Mouse (Mus musculus): Measurements from ENCODE around the gene Rbm46.

Gene Rbm46

DNA sequence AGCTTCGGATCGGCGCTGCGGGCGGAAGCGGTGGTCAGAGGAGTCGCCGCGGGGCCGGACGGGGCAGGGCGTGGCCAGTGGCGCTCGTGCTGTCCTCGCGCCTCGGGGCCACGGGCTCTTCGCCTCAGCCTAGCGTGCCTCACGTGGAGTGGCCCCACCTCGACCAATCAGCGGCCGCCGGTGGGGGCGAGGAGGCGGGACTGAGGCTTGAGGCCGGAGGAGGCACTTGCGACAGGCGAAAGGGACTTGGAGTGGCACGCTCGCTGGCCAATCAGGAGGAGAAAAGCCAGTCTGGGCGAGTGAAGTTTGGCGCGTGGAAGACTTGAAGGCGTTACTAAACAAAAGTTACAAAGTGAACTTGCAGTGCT lies at the start of gene Rbm46:
Rbm46 (minus strand) TSS at position 112 of the 368 bp plus-strand sequence.
- no peak for DNase-seq (ENCODE audit: low read depth in 2 of 2, low spot score in 2 of 2)

DNA sequence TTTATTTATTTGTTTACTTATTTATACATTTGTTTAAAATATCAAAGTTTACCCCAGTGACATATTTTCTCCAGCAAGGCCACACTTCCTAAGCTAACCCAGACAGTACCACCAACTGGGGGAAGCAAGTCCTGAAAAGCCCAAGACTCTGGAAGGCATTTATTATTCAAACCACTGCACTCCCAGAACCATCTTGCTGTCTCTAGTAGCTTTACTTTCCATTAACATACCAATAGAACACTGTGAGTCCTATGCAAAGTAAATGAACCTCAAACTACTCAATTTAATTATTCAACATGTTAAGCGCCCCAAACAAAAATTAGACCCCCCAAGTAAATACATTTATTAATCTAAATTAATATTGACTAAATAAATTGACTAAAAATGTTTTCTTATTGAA lies 39.3 kb upstream of the Rbm46 start:
- no peak for DNase-seq (ENCODE audit: low read depth in 2 of 2, low spot score in 2 of 2)

DNA sequence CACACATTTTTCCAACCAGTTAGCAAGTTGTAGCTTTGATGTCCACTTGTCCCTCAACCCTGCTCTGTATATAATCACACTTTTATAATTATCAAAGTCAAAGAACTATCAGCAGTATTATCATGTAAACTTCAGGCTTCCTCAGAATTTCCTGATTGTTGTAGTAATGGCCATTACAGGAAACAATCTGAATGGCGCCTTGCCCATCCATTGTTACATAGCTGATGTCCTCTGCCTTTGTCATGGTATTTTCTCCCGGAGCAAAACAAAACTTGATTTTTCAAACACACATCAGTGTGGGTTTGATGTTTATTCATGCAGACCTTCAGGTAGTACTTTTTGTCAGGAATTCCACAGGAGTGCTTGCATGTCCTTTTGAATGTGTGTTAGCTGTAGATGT lies 32.4 kb upstream of the Rbm46 start:
- no peak for DNase-seq (ENCODE audit: low read depth in 2 of 2, low spot score in 2 of 2)

DNA sequence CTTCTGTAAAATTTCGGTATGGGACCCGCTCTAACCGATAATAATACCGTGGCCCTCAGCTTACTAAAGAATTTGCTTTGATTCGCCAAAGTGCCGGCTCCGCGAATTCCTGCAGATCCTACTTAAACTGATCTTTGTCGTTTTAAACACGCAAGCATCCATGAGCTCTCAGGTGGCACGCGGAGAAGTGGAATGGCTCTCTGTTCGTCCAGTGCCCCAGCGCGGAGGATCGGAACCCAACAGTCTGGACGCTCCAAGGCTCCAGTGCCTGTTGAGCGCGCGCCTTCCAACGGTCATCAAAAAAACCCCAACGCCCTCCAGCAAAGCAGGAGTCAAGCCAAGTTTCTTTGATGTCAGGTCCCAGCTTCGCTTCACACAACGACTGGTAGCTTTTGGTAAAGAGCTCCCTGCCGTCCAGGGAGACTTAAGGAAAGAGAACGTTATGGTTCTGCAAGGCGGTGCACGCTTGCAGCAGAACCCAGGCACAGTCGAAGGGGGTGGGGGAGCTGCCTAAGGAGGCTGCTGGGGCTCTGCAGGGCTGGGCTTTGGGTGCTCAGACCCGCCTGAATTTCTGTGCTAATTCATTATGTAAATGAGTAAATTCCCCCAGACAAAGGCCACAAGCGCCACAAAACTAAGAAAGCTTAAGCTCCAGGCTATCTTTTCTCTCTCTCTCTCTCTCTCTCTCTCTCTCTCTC lies 28.1 kb upstream of the Rbm46 start:
- no peak for DNase-seq (ENCODE audit: low read depth in 2 of 2, low spot score in 2 of 2)

DNA sequence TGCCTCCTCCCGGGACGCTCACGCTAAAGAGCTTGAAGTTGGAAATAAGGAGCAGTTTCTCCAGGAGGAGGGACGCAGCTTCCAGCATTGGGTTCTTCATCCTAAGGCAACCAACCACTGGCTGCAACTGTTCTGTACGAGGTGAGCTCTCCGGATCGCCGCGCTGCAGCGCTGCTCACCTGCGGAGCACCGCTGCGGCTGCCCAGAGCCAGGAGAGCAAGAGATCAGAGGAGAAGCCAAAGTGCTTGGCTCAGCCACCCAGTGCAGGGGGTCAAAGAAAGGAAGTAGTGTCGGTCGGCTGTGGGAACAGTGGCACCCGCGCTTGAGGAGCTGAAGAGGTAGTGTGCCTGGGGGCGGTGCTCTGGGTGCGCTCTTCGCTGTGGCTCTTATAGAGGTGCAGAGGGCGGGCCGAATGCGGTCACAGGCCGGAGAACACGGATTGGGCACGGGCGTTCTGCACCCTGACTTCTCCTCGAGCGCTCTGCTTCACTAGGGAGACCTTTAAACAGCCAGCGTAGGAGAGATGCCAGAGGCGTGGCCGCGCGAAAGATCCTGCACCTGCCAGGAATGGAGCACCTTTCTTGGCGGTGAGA lies 27.4 kb upstream of the Rbm46 start, which contains the start of gene Lrat:
Lrat (minus strand) TSS at position 361 of the 593 bp plus-strand sequence.
- DNase-seq (ENCODE audit: low read depth in 2 of 2, low spot score in 2 of 2) = no peak

DNA sequence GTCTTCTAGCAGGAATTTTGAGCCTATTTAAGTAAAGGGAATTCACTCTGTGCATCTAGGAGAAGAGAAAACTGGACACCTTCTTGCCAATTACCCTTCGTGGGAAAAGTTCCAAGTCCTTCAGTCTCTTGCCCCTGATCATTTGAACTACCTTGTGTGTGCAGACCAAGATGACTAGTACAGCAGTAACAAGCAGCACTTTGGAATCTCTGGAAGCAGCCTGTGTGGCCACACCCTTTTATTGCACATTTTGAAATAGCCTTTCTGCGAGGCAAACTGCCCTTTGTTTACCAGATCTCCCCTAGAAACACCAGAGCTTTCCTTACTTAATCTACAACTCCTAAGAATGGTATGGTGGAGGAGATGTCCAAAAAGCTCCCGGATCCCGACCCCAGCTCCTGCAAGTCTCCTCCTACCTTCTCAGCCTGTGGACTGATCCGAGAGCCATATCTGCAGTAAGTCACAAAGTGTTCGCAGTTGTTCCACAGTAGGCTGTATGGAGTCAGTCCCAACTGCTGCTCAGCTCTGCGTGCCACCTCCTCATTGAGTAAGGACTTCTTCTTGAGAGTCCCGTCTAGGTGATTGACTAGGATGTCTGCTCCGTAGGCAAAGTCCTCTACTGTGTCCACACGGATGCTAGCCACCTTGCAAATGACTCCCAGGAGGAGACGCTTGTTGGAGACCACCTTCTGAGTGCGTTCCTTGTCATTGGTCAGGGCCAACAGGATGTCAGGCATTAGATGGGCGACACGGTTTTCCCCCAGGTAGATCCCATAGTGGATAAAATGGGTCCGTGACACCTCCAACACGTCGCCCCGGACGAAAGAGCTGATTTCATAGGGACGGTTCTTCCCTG lies 26.7 kb upstream of the Rbm46 start:
- no peak for DNase-seq (ENCODE audit: low read depth in 2 of 2, low spot score in 2 of 2)

DNA sequence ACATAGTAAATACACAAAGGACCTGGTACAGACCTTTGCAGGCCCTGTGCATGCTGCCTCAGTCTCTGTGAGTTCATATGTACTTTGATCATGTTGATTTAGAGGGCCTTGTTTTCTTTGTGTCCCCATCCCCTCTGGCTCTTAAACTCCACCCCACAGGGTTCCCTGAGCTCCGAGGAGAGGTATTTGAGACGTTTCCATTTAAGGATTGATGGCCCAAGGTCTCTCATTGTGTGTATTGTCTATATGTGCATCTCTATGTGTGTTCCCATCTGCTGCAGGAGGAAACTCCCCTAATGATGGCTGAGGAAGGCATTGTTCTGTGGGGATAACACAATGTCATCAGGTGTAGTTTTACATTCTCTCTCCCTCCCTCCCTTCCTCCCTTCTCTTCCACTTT lies 12.6 kb upstream of the Rbm46 start:
- DNase-seq (ENCODE audit: low read depth in 2 of 2, low spot score in 2 of 2) = no peak

DNA sequence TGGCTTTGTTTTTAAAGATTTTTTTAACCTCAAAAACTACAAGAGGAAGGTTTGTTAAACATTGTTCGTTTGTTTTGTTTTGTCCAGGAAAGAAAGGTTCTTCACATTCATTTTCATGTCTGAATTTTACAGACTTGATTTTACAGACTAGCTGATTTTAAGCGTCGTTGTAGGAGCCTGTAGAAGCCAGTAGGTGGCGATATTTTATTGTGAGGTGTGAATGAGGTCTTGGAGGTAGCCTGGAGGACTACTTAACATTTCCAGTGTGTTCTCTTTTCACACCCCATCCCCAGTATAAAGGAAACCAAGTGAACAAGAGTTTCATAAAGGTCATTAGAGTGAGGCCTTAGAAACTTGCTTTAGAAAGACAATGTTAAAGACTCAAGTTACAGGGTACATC lies 975 bp upstream of the Rbm46 start:
- DNase-seq (ENCODE audit: low read depth in 2 of 2, low spot score in 2 of 2) = no peak

DNA sequence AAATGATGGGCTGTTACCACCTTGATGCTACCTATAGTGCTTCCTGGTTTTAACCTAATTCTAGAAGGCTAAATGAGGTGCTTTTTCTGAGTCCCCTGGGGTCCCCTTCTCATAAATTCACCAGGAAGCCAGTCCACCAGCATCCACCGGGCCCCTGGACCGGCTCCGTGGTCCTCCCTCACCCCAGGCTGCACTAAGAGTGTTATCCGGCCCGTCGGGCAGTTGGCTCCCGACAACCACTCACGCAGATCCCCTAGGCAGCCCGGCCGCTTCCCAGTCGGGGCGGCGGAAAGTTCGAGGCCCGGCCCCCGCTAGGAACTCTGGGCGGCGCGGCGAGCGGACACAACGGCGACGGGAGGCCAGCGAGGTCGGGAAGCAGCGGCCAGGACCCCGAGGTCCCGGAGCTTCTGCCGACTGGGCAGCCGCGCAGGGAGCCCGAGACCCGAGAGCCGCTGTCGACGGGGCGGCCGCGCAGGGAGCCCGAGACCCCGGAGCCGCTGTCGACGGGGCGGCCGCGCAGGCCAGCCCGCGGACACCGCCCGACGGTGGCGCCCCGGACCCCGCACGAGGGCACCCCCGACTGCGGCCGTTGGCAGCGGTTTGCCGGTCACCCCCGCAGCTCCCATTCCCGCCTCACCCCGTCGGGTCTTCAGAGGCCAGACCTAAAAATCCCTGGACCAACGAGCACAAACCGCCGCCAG lies 462 bp downstream of the Rbm46 start:
- DNase-seq (ENCODE audit: low read depth in 2 of 2, low spot score in 2 of 2) = no peak

DNA sequence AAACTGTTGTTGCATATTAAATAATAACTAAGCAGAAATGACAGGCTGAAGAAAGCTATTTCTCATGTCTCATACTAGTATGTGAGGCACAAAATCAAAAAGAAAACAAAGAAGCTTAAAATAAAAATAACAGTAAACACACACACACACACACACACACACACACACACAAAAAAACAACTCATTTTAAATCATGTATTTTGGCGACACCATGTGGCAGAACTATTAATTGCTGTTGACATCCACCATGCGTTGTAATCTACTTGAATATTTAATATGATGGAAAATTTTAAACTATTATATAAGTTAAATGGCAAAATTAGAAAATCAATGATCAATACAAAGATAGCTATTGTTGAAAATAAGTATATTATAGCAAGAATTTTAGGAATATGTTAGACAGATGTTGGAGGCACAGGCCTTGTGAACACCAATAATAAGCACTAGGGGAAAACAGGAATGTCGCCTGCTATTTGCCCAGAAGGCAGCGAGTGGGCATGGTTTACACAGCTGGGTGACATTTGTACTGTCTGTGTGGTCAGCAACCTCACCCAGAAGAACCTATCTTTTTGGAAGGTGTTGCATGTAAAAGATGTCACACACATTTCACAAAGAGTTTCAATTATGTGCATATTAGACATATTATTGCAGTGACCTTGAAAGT lies 18.7 kb downstream of the Rbm46 start:
- DNase-seq (ENCODE audit: low read depth in 2 of 2, low spot score in 2 of 2) = no peak

DNA sequence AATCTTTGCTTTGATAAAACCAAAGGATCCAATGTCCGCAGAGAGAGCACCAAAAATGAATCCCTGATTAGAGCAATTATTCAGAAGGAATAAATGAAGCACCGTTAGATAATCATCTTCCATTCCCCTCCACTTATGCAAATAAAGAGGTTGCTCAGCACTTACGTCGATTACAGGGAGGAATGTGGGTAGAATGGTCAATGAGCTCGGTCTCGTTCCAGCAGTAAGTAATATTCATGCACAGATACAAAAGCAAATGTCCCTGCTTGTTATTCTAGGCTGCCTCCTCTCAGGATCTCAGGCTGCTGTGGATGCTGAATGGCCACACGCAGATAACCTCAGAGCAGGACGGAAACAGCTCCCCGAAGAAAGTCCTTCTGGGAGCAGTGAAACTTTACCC lies 51.1 kb downstream of the Rbm46 start:
- DNase-seq (ENCODE audit: low read depth in 2 of 2, low spot score in 2 of 2) = no peak

DNA sequence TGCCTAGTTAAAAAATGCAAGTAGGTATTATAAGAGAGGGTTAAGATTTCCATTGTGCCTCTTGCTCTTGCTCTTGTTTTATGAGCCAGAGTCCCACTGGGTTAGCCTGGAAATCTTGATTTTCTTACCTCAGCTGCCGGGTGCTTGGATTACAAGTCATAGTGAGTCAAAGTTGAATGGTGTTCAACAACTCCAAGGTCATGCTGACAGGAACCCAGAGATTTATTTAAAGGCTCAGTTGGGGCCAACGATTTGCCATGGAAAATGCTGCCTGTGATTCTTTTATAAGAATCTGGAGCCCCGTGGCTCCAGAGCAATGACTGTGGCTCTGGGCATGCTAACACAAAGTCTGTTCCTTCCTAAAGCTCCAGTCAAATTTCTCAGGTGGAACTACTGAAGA lies 64.4 kb downstream of the Rbm46 start:
- DNase-seq (ENCODE audit: low read depth in 2 of 2, low spot score in 2 of 2) = no peak

DNA sequence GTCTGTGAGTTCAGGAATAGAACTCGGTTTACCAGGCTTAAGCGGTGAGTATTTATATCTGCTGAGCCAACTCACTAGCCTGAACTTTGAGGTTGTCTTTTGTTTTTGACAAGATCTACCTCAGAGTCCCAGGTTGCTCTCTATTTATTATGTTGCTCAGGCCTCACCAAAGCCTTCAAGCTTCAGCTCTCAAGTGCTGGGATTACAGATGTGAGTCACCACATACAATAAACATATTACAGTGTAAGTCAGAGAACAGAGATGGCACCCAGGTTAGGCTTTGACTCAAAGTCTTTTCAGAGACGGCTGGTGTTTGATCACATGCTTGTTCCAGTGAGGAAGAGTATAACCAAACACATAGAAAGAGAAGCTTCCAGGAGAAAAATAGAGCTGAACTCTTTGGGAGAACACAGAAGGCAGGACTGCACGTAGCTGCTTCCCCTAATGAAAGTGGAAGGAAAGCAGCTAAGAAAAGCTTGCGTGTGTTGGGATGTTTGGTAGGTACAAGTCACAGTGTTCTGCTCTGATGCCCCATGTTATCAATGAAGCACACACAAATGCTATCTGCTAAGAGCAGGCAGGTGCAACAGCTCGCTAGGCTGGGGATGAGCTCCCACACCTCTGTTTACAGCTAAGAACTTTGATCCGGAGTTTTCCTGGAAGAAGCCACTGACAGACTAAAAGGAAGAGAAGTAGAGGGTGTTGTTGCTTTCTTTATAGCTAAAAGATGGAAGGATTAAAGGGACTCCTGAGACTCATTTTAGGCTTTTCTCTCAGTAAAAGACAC lies 65.8 kb downstream of the Rbm46 start:
- no peak for DNase-seq (ENCODE audit: low read depth in 2 of 2, low spot score in 2 of 2)

DNA sequence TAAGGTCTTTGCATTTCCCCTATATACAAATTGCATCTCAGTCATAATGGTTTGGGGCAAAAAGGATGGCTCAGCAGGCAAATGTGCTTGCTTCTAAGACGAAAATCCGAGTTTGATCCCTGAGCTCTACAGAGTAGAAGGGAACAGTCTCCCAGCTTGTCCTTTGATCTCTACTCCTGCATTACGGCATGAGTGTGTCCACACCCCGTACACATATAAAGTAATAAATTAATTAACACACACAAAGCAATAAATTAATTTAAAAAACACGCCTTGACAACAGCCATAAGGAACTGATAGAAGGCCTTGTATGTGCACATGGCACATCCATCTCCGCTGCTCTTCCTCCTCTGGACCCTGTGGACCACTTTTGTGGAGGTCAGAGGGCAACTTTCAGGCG lies 66.5 kb downstream of the Rbm46 start:
- no peak for DNase-seq (ENCODE audit: low read depth in 2 of 2, low spot score in 2 of 2)

DNA sequence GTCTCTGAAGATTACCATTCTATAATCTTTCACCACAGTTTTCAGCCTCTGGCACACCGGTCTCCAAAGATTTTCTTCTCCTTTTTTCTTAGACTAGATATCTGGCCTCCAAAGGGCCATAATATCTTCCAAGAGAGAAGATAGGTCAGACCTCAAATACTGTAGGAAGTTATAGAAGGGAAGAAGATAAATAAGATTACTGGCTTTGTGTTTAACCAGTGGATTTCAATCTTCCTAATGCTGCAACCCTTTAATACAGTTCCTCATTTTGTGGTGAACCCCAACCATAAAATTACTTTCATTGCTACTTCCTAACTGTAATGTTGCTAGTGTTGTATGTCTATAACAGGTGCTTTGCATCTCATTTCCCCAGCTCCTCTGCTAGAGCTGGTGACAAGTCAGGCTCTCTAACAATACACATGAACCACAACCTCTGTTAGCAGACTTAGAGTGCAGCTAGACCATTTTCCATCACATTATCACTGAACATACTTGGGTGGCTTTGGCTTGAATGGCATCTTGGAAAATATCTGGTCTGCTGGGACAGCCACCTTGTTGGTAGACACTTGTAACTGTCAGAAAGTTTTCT lies 67.9 kb downstream of the Rbm46 start:
- DNase-seq (ENCODE audit: low read depth in 2 of 2, low spot score in 2 of 2) = no peak

DNA sequence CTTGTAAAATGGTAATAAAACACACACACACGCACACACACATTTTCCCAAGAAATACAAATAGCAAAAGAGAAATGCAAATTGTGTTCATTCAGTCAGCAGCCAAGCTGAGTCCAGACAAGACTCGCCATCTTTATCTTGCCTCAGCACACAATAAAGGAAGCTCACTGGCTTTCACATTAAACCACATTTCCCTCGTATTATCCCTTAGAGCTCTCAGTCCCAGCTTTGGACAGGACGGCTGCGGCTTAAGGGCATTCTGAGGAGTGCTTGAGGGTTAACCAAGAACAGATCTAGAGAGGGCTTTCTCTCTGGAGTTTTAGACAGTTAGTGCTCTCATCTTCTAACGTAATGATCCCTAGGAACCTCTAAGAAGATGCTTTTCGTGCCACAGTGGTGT lies 71.0 kb downstream of the Rbm46 start:
- no peak for DNase-seq (ENCODE audit: low read depth in 2 of 2, low spot score in 2 of 2)

DNA sequence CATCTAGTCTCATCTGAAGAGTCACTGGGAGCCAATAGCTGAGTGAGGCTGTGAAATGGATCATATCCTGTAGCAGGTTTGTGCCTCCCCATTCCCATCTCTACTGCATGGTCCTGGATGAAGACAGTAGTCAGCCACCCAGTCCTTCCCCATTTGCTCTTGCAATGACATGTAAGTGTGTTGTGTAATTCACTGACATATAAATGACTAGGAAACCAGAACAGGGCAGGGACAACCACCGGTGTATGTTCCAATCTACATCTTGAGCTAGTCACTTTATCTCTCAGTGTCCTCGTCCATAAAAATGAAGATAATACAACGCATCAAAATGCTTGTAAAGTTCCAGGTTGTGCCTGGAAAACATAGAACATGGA lies 75.8 kb downstream of the Rbm46 start:
- DNase-seq (ENCODE audit: low read depth in 2 of 2, low spot score in 2 of 2) = no peak

DNA sequence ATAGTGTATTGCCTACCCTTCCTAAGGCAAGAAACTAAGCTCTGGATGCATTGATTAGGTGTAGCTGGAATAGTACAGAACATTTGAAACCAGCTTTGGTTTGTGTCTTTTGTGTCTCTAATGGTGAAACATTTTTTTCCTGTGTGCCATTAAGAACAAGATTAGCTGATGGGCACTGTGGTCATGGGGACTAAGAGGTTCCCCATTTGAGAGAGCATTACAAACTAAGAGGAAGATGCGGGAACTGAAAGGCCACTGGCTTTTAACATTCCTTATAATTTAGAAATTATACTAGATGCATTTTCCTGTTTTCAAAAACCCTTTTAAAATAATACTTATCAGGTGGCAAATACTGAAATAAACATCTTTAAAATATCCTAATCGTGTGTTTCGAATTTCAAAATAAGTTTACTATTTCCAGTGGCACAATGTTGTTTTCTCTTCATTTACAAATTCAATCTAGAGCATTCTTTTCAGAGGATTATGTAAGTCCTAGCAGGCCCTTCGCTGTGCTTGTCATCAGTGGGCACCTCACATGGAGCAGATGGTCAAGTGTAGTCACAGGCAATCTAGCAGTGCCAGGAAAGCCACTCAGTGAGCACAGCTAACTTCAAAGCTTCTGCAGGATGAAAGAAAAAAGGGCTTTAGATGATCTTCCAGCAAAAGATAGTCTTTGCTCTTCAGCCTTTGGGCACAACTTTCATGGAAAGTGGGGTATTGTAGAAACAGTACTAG lies 76.4 kb downstream of the Rbm46 start:
- no peak for DNase-seq (ENCODE audit: low read depth in 2 of 2, low spot score in 2 of 2)

DNA sequence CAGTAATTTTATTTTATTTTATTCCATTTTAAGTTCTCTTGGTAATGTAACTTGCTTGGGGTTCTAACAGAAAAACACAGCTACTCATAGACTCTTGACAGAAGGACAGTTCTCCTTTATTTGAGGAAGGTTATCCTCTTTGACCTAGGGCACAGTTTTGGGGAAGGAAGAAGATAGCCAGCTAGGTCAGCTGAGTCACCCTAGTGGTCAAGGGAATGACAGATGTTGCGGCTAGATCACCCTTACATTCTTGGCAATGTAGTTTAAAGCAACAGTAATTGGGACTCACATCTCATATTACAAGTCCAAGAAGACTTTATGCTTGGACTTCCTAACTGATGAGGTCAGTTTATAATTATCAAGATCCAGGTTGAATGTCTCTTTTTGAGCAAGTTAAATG lies 82.6 kb downstream of the Rbm46 start:
- DNase-seq (ENCODE audit: low read depth in 2 of 2, low spot score in 2 of 2) = no peak

Data from CD8-positive naive resting alpha-beta T cell, adult 2 months (primary cell).